Mouse (Mus musculus) regulatory T cell (primary cell): ENCODE data around the gene Serpine2.

ENCODE experiments used
- in situ Hi-C: fragments of 300-600 bp; cut with MboI, MseI; formaldehyde crosslinking; loops from one replicate; pipeline ENCODE4 v1.15.1; 2025; ENCODE audit warnings: high pct_unique_total_duplicates

The Serpine2 gene

GRCm38 (mm10) chr1:79861130-79861942, at the start of gene Serpine2:
Serpine2 (minus strand) TSS chr1:79861180.
- in situ Hi-C loops = no loop called here

DNA sequence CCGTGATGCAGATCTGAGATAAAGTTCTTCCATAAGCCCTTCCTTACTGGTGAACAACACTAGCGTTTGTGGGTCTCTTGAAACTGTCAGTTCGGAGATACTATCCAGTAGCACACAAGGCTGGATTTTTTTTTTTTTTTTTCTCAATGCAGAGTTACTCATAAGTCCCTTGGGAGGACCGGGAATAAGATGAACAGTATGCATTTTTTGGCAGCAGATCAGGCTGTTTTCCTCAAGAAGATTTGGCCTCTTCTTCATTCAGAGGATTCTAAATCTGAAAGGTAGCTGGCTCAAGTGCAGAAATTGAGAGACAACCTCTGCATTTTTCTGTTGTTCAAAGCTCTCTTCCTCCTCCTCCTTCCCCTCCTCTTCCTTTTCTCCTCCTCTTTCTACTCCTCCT, 46.8 kb upstream of the Serpine2 start:
- in situ Hi-C loops = no loop called here

GRCm38 (mm10) chr1:79905241-79905640, 44.3 kb upstream of the Serpine2 start:
- in situ Hi-C loops = no loop called here

DNA sequence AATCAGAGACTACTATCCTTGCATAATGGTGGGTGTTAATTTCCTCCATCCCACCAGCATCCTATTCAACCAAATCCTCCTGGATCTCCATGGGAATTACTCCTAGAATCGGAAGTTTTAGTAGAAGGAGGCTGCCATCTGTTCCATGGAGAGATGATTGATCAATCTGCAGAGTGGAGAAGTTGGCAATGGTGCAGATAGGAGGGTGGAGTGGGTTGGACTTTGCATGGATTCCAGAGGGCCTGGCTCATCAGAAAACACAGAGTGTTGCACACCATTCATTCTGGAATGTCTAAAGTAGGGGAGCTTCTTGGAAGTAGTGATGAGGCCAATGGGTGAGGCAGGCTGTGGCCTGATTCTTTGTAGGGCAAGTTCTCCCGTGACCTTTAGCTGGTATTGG, 41.9 kb upstream of the Serpine2 start:
- in situ Hi-C loops = no loop called here

DNA sequence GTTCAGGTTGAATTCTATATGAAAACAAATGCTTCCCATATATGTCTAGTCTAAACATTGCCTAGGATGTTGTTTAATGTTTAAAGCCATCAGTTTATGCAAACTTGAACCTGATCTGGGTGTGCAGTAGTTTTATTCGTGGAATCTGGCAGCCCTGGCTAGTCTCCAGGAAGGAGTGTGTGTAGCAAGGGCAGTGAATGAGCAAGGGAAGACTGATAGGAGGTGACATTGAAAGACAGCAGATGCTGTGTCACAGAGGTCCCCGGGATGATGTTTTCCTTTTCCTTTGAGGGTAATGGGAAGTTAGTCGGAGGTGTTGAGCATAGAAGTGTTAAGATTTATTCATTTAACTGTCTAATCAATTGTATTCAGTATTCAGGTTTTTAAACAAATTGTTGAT, 21.7 kb upstream of the Serpine2 start:
- in situ Hi-C loops = loop anchor here (10.0 kb wide), 1 partner anchor 418 kb away; no protein-coding TSS in a partner anchor

DNA sequence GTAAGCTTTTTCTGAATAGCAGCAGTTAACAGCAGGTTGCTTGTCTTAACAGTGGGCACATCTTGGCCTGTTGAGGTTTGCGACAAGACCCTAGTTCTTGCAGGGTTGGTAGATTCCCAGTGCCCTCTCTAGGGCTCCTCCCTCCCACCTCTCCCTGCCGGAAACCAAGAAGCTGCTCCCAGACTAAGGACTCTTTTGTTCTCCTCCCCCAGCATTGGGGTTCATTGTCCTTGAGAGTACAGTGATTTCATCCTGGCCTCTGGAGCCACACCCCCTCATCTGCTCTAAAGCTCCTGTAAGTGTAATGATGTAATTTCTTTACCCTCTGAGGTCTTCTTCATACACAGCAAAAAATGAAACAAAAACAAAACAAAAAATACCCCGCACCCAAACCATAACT, 13.8 kb upstream of the Serpine2 start:
- in situ Hi-C loops = no loop called here

- in situ Hi-C loops = no loop called here
These were observed 455 bp downstream of the Serpine2 start for GRCm38 (mm10) chr1:79860411-79861039.

GRCm38 (mm10) chr1:79859975-79860374, 1.0 kb downstream of the Serpine2 start:
- in situ Hi-C loops = no loop called here

DNA sequence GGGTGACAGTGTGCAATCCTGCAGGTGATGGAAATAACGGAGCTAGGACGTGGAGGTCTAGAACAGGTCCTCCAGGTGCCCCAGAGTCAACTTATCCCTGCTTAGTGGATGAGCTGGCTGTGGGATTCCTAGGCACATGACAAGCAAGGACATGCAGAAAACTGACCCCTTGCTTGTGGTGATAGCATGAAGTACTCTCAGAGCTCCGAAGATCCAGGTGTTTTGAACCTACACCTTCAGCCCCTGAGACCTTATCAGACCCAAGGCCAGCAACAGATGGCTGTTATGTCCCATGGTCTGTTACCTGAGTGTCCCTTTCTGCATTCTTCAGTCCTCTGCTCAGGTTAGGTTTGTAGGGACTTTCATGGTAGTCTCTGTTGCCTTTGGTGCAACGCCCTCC, 2.0 kb downstream of the Serpine2 start:
- in situ Hi-C loops = no loop called here

DNA sequence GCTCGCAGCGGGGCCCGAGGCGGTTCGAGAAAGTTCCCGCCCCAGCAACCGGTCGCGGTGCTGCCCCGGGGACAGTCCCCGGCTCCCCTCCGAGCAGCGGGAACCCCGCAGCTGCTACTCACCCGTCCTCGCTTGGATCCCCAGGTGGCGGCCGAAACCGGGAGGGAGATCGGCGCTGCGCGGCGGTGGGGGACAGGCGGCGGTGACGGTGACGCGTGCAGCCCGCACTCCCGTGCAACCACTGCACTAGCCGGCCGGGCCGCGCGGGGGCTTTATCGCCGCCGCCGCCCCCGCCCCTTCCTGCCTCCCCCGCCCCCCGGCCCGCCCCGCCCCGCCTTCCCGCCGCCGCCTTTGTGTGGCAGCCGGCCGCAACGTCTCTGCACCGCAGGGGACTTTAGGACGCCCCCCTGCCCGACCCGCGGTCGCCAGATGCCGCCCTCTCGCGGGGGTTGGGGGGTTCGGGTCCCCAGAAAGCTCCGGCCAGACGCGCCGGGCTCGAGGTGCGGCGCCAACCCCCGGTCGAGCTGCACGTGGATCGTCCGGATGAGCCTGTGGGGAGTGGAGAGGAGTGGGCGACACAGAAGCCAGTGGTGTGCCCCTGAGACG, 2.5 kb downstream of the Serpine2 start:
- in situ Hi-C loops = no loop called here

DNA sequence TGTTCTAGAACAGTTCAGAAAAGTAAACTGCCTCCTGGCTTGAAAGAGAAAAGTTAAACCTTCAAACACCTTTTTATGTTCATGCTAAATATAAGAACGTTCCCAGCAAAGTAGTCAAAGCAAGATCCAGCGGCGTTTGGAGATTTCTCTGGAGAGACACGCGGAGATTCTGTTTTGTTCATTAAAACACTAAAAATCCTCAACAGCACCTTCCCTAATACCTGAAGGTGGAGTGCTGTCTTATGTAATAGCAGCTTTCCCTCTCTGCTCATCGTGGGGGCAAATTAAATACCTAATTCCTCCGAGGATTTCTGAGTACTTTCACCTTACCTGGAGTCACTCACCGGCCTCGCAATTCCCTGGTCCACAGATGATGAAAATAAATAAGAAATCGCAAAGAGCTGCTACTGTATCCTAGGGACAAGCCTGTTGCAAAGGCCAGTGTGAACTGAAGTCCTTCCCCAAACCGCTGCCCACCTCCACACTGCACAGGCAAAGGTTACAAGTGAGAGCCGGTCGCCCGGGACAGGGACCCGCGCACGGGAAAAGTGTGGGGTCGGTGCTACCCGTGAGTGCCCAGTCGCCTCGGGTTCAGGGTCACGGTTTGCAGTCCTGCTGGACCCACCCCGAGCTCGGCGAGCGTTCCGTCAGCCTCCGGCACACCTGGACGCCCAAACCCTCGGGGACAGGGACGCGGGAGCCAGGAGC, 3.1 kb downstream of the Serpine2 start:
- in situ Hi-C loops = no loop called here

DNA sequence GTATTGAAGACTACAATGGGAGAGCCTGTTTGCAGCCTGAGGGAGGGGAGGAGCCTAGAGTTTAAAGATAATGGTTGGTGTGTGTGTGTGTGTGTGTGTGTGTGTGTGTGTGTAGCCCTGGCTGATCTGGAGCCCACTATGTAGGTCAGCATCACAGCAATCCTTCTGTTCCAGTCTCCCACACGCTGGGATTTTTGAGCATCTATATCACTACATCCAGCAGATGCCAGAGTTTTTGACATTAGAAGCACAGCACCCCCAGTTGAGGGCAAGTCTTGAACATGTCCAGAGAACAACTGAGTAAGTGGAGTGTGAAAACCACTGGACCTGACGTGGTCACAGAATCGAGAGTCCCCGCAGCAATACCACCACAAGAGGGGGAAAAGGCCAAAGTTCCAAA, 4.2 kb downstream of the Serpine2 start:
- in situ Hi-C loops = no loop called here

DNA sequence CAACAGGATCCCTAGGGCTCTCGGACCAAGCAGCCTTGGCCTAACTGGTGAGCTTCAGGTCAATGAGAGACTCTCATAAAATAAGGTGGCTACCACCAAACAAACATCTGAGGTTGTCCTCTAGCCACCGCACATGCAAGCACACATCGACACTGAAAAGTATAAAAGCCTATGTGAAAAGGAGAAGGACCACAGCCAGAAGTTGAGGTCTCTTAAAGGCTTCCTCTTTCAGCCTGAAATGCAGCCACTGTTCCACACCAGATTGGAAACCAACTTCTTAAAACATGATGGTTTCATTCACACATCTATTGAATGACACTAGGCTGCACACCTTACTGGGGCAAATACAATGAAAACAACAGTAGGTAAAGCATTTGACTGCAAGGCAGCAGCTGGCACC, 7.5 kb downstream of the Serpine2 start:
- in situ Hi-C loops = no loop called here

- in situ Hi-C loops = no loop called here
These were observed 10.6 kb downstream of the Serpine2 start for GRCm38 (mm10) chr1:79850341-79850740.

GRCm38 (mm10) chr1:79848663-79849062, 12.3 kb downstream of the Serpine2 start:
- in situ Hi-C loops = loop anchor here (5.0 kb wide), 1 partner anchor 86 kb away; no protein-coding TSS in a partner anchor

DNA sequence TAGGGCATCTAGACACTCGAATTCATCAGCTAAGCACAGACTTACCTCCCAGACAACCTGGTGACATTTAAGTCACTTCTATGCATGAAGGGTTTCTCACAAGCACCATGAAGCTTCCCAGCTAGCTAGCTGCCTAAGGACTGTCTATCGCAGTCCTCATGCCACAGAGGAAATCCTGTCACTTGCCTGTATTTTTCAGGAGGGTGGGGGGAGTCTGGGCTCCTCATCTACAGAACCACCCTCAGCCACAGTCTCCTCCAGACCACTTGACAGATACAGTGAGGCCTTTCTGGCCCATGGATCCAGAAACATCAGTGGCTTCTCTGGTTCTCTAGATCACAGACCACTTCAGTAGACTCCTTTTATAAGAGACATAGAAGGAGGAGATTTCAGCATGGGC, 14.1 kb downstream of the Serpine2 start:
- in situ Hi-C loops = loop anchor here (5.0 kb wide), 1 partner anchor 85 kb away; no protein-coding TSS in a partner anchor

DNA sequence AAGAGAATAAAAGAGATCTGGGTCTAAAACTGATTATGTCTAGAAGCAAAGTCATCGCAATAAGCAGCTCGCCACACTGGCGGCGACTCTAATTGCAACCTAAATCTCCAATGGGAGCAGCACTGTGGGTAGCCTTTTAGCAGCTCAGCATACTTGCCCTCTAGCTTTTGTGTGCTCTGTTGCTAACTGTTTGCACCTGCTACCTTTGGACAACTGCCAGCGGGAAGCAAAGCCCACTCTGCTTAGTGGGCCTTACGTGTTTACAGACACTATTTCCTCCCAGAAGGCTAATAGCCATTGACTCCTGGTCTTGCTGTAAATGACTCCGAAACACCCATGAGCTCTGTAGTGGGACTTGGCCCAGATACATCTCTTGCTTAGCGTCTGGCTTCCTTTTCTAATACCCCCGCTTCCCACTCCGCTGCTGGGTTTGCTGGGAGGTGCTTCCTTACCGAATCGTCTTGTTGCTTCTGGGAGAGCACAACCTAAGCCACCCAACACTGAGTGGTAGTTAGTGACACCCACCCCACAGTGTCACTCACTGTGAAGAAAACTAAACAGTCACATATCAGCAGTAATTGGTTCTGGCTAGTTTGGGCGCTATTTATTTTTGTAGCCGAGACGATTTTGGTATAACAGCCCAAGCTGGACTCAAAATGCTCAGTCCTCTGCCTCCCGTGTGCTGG, 28.1 kb downstream of the Serpine2 start:
- in situ Hi-C loops = no loop called here

GRCm38 (mm10) chr1:79823951-79824633, 36.9 kb downstream of the Serpine2 start:
- in situ Hi-C loops = no loop called here

- in situ Hi-C loops = no loop called here
These were observed 38.0 kb downstream of the Serpine2 start for GRCm38 (mm10) chr1:79822806-79823525.

DNA sequence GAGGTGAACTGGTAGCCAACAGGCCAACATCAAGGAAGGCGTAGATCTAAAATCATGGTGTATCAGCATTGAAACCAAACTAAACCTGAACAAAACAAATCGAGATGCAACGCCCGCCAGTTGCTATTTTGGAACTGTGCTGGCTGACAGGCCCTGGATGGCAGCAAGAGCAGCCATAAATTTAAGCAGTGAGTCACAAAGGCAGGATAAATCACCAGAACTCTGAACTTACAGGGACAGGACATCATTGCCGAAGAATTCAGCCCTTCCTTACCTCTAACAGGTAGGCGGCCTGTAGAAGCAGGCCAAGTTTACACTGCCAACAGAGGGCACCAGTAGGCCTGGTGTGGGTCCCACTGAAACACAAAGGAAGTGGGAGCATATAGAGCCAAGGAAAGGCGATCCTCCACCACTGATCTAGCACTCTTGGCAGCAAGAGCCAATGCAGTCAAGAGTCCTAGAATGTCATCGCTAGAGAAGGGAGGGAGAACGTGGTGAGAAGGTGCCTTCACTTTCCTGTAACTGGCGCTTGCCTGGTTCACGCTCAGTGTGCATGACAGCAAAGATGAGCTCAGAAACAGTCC, 41.6 kb downstream of the Serpine2 start:
- in situ Hi-C loops = no loop called here
